Mouse (Mus musculus): Measurements from ENCODE around the gene Dctn1.

The Dctn1 gene

DNA sequence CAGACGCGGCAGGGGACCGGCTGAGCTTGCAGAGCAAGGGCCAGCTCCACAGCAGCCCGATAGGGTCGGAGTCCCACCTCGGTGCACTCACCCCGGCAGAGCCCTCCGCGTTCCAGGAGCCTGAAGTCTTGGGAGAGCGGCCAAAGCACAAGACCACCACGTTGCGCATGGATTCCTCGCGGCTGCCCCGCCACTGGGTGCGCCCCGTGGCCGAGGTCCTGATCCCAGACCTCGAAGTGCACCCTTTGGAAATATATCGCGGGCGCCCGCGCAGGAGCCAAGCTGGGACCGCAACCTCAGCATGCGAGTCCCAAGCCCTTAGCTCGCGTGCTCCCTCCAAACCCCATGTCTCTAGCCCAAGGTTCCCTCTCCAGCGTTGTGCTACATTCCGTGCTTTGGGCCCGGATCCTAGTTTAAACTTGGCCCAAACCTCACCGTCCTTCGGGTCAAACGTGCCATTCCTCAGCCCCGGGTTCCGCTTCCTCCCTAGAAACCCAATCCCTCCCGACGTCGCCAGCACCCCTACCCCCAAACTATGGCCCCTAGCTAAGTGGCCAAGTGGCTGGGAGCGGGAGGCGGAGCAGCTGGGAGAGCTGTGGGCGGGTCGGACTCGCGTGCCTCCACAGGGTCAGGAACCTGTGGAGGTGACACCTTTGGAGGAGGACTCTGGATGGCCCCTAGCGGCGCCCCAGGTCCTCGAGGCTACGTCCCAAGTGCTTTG is 3.6 kb upstream of the Dctn1 start:
- in situ Hi-C loops (cut with MboI; ENCODE audit: unreplicated experiment in 2 of 2), result loop anchor here in 1 of 2 experiments (5.0 to 10.0 kb wide), 2 partner anchors 165 to 407 kb away; no protein-coding TSS in a partner anchor

DNA sequence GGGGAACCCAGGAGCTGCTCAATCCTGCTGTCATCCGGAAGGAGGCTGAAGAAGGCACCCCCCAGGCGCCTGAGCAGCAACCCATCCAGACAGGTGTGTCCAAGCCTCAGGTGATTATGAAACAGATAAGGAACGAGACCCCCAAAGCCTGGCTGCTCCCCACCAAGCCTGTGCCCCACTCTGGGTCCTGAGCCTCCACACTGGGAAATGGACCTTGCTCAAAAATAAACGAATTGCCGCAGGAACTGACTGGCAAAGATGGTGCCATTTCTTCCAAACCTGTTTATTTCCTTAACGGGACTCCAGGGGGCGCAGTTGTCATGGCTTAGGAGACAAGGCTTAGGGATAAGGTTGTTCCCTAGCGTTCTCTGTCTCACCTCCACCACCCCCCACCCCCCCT is 3.0 kb upstream of the Dctn1 start:
- in situ Hi-C loops (cut with MboI; ENCODE audit: unreplicated experiment in 2 of 2), result loop anchor here in 1 of 2 experiments (5.0 to 10.0 kb wide), 2 partner anchors 165 to 408 kb away; no protein-coding TSS in a partner anchor

DNA sequence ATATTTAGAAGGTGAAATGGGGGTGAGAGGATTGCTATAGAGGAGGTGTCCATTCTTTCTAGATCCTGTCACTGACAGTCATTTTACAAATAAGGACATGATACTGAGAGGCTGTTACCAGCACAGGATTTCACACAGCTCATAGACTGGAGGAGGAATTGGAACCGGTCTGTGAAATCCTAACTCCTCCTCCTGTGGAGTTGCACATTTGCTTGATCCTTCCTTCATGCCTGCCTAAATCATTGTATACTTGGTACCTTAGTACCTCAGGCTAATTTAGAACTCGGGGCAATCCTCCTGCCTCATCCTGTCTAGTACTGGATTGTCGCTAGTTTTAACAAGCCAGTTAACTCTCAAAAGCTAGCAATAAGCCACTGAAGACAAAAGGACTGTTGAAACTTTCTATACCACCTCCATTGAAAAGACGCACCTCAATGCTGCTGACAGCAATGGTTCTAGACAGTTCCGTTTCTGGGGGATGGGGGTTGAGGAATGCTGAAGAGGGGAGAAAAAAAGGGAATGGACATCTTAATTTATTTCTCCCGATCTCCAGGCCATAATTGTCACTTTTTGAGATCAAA is 604 bp upstream of the Dctn1 start:
- in situ Hi-C loops (cut with MboI; ENCODE audit: unreplicated experiment in 2 of 2), result loop anchor here (5.0 to 10.0 kb wide), 2 partner anchors 102 to 410 kb away; no protein-coding TSS in a partner anchor

DNA sequence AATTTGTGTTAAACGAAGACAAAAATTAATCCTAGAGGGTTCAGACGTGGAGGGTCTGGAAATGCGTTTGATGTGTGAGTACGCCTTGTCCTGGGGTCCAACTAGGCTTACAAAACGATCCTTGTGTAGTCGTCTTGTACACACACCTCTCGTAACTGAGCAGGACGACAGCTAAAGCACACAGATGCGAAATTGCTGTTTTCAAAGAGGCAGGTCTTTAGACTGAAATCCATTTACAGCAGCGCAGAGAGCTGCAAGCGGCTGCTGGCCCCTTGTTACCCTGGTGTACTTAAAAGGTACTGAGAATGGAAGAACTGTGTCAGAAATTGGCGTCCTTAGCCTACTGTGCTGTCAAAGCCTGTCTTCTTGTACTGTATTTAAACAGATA is 517 bp downstream of the Dctn1 start:
- in situ Hi-C loops (cut with MboI; ENCODE audit: unreplicated experiment in 2 of 2), result loop anchor here (5.0 to 10.0 kb wide), 2 partner anchors 101 to 411 kb away; no protein-coding TSS in a partner anchor

DNA sequence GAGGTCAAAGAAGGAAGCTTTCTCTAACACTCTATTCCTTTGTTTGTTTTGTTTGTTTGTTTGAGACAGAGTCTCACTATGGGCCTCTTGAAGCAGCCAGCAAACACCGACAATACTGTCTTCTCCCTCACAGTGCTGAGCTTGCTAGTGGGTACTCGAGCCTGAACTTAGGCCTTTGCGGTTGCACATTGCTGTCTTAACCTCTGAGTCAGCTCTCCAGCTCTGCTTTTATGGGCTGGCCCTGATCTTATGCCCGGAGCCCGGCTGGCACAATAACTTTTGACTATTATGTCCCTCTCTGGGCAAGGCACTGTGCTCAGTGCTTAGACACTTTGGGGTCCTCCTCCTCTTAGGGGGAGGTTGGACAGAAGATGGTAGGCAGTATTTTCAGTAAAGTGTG is 4.2 kb downstream of the Dctn1 start:
- in situ Hi-C loops (cut with MboI; ENCODE audit: unreplicated experiment in 2 of 2), result loop anchor here (5.0 to 10.0 kb wide), 3 partner anchors 97 to 415 kb away; no protein-coding TSS in a partner anchor

DNA sequence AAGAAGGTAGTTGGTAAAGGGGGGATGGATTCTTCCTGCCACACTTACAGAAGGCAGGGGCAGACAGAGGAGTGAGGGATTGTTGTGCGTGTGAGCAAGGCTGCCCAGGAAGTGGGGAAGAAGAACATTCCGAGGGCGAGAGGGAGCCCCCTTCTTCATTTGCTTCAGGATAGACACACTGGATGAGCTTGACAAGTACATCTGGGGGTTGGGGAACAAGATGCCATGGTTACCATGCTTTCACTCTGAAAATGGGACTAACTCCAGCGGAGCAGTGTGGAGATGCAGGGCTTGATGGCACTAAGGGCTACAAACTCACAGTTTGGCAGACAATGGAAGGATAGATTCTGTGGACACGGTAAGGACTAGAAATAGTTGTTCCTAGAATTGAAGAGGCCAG is 5.3 kb downstream of the Dctn1 start:
- in situ Hi-C loops (cut with MboI; ENCODE audit: unreplicated experiment in 2 of 2), result loop anchor here in 1 of 2 experiments (10.0 kb wide), 1 partner anchor 256 kb away; no protein-coding TSS in a partner anchor

DNA sequence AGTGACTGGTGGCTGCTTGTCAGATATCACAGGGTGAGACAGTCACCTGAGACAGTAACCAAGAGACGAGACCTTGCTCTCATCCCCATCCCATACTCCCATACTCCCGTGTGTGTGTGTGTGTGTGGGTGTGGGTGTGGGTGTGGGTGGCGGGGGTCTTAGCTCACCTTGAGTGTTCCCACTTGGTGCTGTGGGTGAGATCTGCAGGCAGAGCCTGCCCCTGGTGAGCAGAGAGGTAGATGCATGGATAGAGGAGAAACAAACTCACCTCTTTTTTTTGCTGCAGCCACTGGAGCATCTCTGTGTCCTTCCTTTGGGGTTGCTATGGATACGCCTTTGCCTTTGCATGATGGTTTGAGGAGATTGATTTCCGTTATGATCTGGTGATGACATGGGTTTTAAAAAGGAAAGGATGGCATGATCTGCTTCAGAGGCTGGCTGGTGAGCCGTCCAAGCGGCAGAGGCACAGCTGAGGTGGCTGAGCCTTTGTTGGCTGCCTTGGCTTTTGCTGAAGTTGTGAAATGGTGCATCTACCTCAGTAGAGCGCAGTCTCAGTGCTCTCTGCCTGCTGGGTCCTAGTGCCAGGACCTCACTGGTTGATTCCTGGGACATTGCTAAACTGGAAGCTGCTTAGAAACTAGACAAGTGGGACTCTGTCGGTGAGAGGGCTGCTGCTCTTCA is 6.7 kb downstream of the Dctn1 start:
- in situ Hi-C loops (cut with MboI; ENCODE audit: unreplicated experiment in 2 of 2), result loop anchor here in 1 of 2 experiments (10.0 kb wide), 1 partner anchor 258 kb away; no protein-coding TSS in a partner anchor

DNA sequence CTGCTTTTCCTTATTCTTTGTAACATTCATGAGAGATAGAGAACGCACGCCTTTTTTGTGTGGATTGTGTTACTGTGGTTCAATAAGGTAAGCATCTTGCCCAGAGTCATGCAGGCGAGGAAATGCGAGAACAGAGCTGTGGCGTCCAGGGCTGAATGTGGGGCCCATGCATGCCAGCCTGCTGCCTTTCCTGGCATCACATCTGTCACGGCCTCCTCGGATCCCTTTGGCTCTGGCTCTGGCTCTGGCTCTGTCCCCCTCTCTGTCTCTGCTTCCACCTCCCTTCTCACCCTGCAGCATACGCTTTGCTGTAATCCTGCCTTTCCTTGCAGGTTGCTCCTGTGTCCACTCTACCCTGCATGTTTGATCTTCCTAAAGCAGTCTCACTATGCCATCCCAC is 10.3 kb downstream of the Dctn1 start:
- in situ Hi-C loops (cut with MboI; ENCODE audit: unreplicated experiment in 2 of 2), result loop anchor here in 1 of 2 experiments (10.0 kb wide), 1 partner anchor 261 kb away; no protein-coding TSS in a partner anchor

DNA sequence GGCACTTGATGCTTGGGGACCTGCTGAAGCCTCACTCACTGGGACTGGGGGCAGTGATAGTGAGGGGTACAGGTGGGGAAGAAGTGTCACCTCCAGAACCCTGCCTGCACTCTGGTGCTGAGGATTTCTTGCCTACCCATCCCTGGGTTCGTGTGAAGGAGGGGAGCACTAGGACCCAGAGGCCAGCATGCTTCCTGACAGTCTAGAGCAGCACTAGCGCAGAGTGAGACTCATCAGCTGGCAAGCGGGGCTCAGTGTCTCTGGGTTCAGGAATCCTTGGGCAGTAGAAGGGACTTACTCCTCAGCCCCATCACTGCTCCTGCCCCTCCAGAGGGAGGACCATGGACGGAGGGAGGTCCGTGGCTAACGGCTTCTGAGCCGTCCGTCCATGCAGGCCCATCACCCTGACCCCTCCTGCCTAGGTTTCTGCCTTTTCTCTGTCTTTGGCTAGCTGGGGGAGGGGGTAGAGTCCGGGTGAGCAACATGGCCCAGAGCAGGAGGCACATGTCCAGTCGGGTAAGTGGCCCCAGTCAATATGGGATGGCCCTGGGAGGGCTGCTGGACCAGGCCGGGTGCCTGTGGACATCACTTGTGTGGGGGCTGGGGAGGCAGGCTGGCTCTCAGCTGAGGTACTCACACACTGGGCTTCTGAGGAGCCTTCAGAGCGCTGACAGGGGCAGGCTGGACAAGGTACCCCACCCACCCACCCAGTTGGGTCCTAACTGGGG is 13.8 kb downstream of the Dctn1 start:
- in situ Hi-C loops (cut with MboI; ENCODE audit: unreplicated experiment in 2 of 2), result loop anchor here in 1 of 2 experiments (10.0 kb wide), 1 partner anchor 265 kb away; no protein-coding TSS in a partner anchor

DNA sequence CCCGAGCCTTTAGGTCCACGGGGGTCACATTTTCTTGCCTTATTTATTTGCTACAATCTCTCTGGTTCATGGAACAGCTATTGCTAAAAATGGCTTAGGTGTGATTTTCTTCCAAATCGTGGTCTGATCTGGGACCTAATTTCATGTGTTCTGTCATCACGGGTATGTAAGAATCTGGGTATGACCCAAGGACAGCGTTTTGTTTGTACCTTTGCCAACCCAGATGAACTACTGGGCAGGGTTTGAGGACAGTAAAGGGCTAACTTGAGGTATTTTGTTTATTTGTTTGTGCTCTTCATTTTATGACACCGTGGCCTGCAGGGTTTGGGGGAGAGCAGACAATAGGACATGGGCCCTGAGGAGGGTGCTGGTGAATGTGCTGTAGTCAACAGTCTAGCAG is 14.9 kb downstream of the Dctn1 start:
- in situ Hi-C loops (cut with MboI; ENCODE audit: unreplicated experiment in 2 of 2), result no loop called here

DNA sequence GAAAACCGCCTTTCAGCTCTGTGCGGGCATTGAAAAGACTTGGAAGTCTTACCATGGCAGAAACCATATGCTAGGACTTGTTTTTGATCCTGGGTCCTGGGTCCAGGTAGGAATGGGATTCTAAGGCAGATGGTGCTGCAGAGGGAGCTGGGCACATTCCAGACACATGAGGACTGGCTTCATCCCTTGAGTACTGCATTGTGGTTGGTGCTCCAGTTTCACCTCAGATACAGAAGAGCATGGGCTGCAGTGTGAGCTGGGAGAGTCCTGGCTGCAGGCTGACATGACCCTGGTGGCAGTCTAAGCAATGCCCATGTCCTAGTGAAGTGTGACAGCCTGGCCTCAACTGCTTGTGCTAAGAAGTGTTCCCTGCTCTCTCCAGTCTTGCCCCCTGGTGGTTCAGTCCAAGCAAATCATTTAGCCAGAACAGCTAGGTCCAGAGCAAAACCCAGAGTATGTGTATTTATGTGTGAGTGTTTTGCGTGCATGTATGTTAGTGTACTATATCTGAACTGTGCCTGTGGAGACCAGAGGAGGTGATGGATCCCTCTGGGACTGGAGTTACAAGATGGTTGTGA is 19.2 kb downstream of the Dctn1 start:
- in situ Hi-C loops (cut with MboI; ENCODE audit: unreplicated experiment in 2 of 2), result no loop called here

DNA sequence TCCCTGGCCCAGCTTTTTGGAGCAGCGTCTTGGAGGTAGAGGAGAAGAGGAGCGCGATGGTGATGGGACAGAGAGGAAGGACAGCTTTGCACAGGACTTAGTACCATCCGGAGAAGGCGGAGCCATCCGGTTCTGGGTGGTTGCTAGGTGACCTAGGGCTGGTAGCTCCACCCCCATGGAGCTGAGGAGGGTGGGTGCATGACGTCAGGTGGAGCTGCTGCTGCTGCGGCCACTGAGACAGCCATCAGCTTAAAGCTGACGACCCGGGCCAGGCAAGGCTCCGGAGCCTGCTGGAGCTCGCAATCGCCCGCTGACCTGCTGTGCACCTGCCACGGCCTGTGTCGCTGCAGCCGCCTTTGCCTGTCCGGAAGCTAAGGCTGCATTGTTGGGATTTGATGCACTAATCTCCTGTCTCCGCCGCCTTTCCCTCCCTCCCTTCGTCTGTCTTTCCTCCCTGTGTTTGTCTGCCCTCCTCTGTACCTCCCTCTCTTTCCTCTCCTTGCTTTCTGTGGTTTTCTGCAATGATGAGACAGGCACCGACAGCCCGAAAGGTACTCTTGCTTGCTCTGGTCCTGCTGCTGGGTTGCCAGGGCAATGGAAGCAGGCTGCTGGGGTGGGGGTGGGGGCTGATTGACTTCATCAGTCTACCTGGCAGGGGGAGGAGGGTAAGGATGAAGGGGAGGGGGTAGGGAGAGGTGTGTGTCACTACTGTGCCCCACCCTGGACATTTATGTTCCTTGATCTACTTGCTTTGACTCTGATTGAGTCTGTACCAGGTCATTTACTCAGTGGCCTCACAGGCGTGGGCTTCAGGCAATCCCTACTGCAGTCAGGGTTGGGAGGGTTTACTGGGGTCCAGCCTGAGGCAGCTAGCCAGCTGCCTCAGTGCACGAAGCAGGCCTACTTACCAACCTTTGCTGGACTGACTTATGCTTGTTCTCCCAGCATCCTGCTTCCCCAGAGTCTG is 20.5 kb downstream of the Dctn1 start:
- in situ Hi-C loops (cut with MboI; ENCODE audit: unreplicated experiment in 2 of 2), result no loop called here

DNA sequence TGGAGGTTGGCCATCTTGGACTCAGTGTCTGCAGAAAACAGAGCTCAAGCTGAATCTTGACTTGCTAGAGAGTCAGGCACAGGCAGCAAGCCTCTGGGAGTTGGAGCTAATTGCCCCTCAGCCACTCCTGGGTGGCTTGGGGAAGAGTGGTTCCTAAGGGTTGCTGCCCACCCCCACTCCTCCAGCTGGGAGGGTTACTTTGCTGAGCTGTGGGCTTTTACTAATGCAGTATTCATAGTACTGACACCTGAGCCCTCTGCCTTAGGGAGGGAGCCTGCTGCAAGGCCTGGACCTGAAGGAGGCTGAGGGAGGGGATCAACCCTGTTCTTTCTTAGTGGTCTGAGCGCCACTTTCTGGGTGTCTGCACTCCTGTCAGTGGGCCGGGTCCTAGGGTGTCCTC is 21.2 kb downstream of the Dctn1 start:
- in situ Hi-C loops (cut with MboI; ENCODE audit: unreplicated experiment in 2 of 2), result no loop called here

DNA sequence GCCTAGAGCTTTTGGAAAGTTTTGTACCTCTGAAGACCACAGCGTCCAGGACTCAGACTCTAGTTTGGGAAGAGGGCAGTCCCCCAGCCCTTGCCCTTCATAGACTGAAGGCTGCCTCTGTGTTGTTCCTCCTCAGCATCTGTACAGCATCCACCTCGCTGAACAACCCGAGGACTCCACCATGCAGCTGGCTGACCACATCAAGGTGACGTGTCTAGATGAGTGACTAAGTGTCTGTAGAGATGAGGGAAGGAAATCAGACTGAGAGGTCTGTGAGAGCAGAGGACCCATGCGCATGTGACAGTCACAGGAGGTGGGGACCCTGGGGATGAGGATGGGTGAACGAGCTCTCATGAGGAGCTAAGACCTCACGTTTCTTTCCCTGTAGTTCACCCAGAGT is 27.9 kb downstream of the Dctn1 start:
- in situ Hi-C loops (cut with MboI; ENCODE audit: unreplicated experiment in 2 of 2), result no loop called here

DNA sequence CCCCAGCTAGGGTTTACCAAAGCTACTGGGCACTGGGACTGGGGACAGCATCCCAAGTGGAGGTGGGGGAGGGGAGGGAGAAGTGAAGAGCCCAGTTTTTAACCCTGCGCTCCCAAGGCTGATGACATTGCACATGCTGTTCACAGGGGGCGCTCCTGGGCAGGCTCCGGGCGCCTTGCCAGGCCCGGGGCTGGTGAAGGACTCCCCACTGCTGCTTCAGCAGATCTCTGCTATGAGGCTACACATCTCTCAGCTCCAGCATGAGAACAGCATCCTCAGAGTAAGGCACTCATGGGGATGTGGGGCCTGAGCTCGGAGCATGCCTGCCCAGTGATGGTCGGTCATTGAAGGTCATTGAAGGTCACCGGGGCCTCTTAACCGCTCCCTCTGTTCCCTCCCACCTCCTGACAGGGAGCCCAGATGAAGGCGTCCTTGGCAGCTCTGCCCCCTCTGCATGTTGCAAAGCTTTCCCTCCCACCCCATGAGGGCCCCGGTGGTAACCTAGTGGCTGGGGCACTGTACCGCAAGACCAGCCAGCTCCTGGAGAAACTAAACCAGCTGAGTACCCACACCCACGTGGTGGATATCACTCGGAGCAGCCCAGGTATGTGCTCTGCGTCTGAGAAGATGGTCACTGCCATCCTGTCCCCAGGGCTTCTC is 31.8 kb downstream of the Dctn1 start:
- in situ Hi-C loops (cut with MboI; ENCODE audit: unreplicated experiment in 2 of 2), result no loop called here

DNA sequence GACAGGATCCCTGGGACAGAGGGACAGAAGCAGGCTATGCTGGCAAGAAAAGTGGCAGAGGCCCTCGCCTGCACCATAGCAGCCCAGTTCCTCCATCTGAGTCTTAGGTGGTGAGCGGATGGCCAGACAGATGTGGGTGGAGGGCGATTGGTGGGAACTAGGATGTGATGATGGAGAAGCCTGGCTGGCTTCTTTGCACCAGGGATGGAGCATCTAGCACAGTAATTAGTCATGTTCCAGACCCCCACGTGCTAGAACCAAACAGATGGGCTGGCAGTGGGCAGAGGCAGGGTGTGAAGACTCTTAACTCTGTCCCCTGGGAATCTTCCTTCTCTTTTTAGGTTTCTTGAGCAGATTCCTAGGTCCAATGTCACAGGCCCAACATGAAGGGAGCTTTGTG is 37.6 kb downstream of the Dctn1 start:
- in situ Hi-C loops (cut with MboI; ENCODE audit: unreplicated experiment in 2 of 2), result no loop called here

DNA sequence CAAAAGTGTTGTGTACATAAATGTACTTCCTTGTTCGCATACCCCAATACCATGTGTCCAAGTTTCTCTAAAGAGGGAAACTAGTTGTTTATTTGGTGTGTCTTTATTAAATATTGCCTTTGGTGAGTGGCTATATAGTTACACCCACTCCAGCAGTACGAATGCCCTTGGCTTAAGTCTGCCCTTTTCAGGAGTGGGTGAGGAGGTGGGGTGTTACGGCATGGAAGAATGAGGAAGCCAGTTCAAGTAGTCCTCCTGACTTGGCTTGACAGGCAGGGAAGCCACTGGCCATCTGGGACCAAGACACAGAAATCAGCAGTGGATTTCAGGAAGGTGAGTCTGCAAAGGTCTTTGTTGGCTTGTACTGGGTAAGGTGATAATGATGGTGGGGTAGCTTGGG is 40.1 kb downstream of the Dctn1 start:
- in situ Hi-C loops (cut with MboI; ENCODE audit: unreplicated experiment in 2 of 2), result no loop called here

DNA sequence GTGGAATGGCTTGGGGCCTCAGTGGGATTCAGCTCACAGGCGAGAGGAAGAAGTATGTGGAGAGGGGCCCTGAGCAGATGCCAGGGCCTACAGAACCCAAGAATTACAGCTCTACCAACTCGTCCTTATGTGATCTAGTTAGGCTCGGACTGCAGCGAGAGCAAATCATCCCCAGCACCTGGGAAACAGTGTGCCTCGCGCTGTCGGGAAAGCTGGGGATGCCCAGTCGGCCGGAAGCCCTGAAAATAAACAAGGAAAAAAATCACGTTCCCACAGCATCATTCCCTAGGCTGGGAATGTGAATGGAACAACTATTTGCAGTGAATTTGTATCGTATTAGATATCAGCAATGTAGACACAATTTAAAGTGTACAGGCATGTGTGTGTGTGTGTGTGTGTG is 40.6 kb downstream of the Dctn1 start:
- in situ Hi-C loops (cut with MboI; ENCODE audit: unreplicated experiment in 2 of 2), result no loop called here
